Mouse (Mus musculus) brain, adult 2 months (tissue): ENCODE data around the gene Scgb2b15.
"Not testable (repeated sequence)": the region's sequence is repeated elsewhere in the genome, so short reads cannot be mapped to it uniquely, and the experiment has no call there.

ENCODE experiments used
- DNase-seq: peaks from one replicate; pipeline ENCODE4 v3.0.0; 2011; ENCODE audit warnings: low read depth, low spot score

The Scgb2b15 gene

GRCm38 (mm10) chr7:32829562-32829961, at the start of gene Scgb2b15:
Gene Scgb2b15 (minus strand): TSS chr7:32829662.
- not testable (repeated sequence) for DNase-seq

- not testable (repeated sequence) for DNase-seq
These were observed 6.8 kb upstream of the Scgb2b15 start, which contains the start of gene Scgb1b15 for GRCm38 (mm10) chr7:32836254-32836653. Gene Scgb1b15 (plus strand): TSS chr7:32836554.
